Mouse (Mus musculus) heart, adult 2 months (tissue): ENCODE measurements around the gene Cfap54.

Source experiments
- CTCF ChIP-seq: fragments of 200-600 bp; IDR thresholded peaks from 2 replicates; pipeline ENCODE4 v1.8.1; 2022; ENCODE audit warnings: antibody characterized with exemption, mild to moderate bottlenecking, moderate library complexity
- POLR2A ChIP-seq: fragments of 200-500 bp; IDR thresholded peaks from 2 replicates; pipeline ENCODE4 v1.6.1; 2011; ENCODE audit warnings: mild to moderate bottlenecking, low read depth, low read length, control low read depth; ENCODE audit not compliant: insufficient read depth

- no peak for TF ChIP-seq CTCF
- no peak for TF ChIP-seq POLR2A
These were observed 8.8 kb upstream of the Cfap54 start for GRCm38 (mm10) chr10:93090241-93090640.
